Mouse (Mus musculus): ENCODE results near the gene A3galt2. TPM values are rescaled to one million over a fixed set of nuclear protein-coding genes. Genes with fewer than 3 reads are reported as not detected.
A peak's percentile ranks its signal among the peaks of the same experiment; 100 is the strongest.

The A3galt2 gene
- polyA plus RNA-seq, 1 experiment from 2014 or later, result 0.45 TPM

- H3K4me3 ChIP-seq, result no peak overlapping the region
Observed at GRCm38 (mm10) chr4:128768120-128768519, 13.0 kb downstream of the A3galt2 start.

GRCm38 (mm10) chr4:128769569-128770355 lies 14.6 kb downstream of the A3galt2 start:
- Histone ChIP-seq H3K27me3 (no peaks in the 10 kb centered on the region), H3K27ac (replicated peaks) (no peak overlapping the region), H3K4me3 (no peak overlapping the region), H3K4me2 (replicated peaks) (no peak overlapping the region), H3K9me3 (no peaks in the 10 kb centered on the region), H3K9ac (replicated peaks) (no peak overlapping the region), H3K4me1 (no peaks in the 10 kb centered on the region), H3K36me3 (peaks cover 28% of the 10 kb centered on the region)
- no peak for ATAC-seq (replicated peaks)
- WGBS, result 81% methylated on average over 13 of the region's 13 CpGs

More at GRCm38 (mm10) chr4:128768120-128768519, 13.0 kb downstream of the A3galt2 start:
- no peaks in the 10 kb centered on the region for H3K4me1 ChIP-seq
- no peak overlapping the region for H3K4me2 ChIP-seq (replicated peaks)
- H3K27ac ChIP-seq (replicated peaks), result no peak overlapping the region
- WGBS, result 81% methylated on average over 13 of the region's 13 CpGs
- no peak overlapping the region for H3K9ac ChIP-seq (replicated peaks)
- no peaks in the 10 kb centered on the region for H3K27me3 ChIP-seq
- 0 out of 2 replicates have a peak, but pooled peaks cover 6% of the 10 kb centered on the region for H3K9me3 ChIP-seq
- H3K36me3 ChIP-seq, result peaks cover 12% of the 10 kb centered on the region
- ATAC-seq (replicated peaks), result no peak

GRCm38 (mm10) chr4:128770698-128771097 lies 15.5 kb downstream of the A3galt2 start:
- ATAC-seq (replicated peaks), result no peak
- Histone ChIP-seq H3K4me3 (no peak overlapping the region), H3K9me3 (no peaks in the 10 kb centered on the region), H3K36me3 (peaks cover 36% of the 10 kb centered on the region), H3K27me3 (no peaks in the 10 kb centered on the region), H3K4me1 (no peaks in the 10 kb centered on the region), H3K9ac (replicated peaks) (no peak overlapping the region), H3K27ac (replicated peaks) (no peak overlapping the region), H3K4me2 (replicated peaks) (no peak overlapping the region)
- 82% methylated on average over 5 of the region's 5 CpGs for WGBS

- no peak for ATAC-seq (replicated peaks)
- H3K27ac ChIP-seq (replicated peaks), result no peak overlapping the region
- H3K9ac ChIP-seq (replicated peaks), result no peak overlapping the region
- H3K9me3 ChIP-seq, result no peaks in the 10 kb centered on the region
- H3K36me3 ChIP-seq, result peaks cover 67% of the 10 kb centered on the region
- H3K4me1 ChIP-seq, result no peaks in the 10 kb centered on the region
- no peak overlapping the region for H3K4me2 ChIP-seq (replicated peaks)
- 90% methylated on average over 11 of the region's 11 CpGs for WGBS
- H3K4me3 ChIP-seq, result no peak overlapping the region
- H3K27me3 ChIP-seq, result no peaks in the 10 kb centered on the region
Observed at GRCm38 (mm10) chr4:128773820-128774219, 18.7 kb downstream of the A3galt2 start.

GRCm38 (mm10) chr4:128774467-128774866 lies 19.3 kb downstream of the A3galt2 start:
- no peaks in the 10 kb centered on the region for H3K27me3 ChIP-seq
- H3K4me3 ChIP-seq, result no peak overlapping the region
- no peak overlapping the region for H3K27ac ChIP-seq (replicated peaks)
- no peaks in the 10 kb centered on the region for H3K9me3 ChIP-seq
- H3K36me3 ChIP-seq, result peaks cover 73% of the 10 kb centered on the region
- H3K4me1 ChIP-seq, result no peaks in the 10 kb centered on the region
- WGBS, result 94% methylated on average over 9 of the region's 9 CpGs
- no peak overlapping the region for H3K4me2 ChIP-seq (replicated peaks)
- no peak overlapping the region for H3K9ac ChIP-seq (replicated peaks)
- ATAC-seq (replicated peaks), result no peak

- no peak overlapping the region for H3K9ac ChIP-seq (replicated peaks)
- no peaks in the 10 kb centered on the region for H3K9me3 ChIP-seq
- peaks cover 91% of the 10 kb centered on the region for H3K36me3 ChIP-seq
- H3K27me3 ChIP-seq, result no peaks in the 10 kb centered on the region
- H3K4me2 ChIP-seq (replicated peaks), result no peak overlapping the region
- H3K4me1 ChIP-seq, result no peaks in the 10 kb centered on the region
- WGBS, result 38% methylated on average over 20 of the region's 20 CpGs
- H3K27ac ChIP-seq (replicated peaks), result no peak overlapping the region
- H3K4me3 ChIP-seq, result no peak overlapping the region
- peak; percentile 57 for ATAC-seq (replicated peaks)
Observed at GRCm38 (mm10) chr4:128776568-128777289, 21.6 kb downstream of the A3galt2 start.

- no peak for ATAC-seq (replicated peaks)
- no peaks in the 10 kb centered on the region for H3K4me1 ChIP-seq
- no peak overlapping the region for H3K4me3 ChIP-seq
- no peak overlapping the region for H3K9ac ChIP-seq (replicated peaks)
- WGBS, result 83% methylated on average over 11 of the region's 11 CpGs
- H3K27ac ChIP-seq (replicated peaks), result no peak overlapping the region
- H3K27me3 ChIP-seq, result no peaks in the 10 kb centered on the region
- no peak overlapping the region for H3K4me2 ChIP-seq (replicated peaks)
- peaks cover 93% of the 10 kb centered on the region for H3K36me3 ChIP-seq
- H3K9me3 ChIP-seq, result no peaks in the 10 kb centered on the region
Observed at GRCm38 (mm10) chr4:128777593-128777992, 22.4 kb downstream of the A3galt2 start.

GRCm38 (mm10) chr4:128782037-128782436 lies 26.9 kb downstream of the A3galt2 start:
- H3K27ac ChIP-seq (replicated peaks), result no peak overlapping the region
- H3K27me3 ChIP-seq, result no peaks in the 10 kb centered on the region
- no peak overlapping the region for H3K4me3 ChIP-seq
- no peak overlapping the region for H3K4me2 ChIP-seq (replicated peaks)
- 89% methylated on average over 7 of the region's 7 CpGs for WGBS
- H3K9ac ChIP-seq (replicated peaks), result no peak overlapping the region
- H3K9me3 ChIP-seq, result no peaks in the 10 kb centered on the region
- H3K36me3 ChIP-seq, result peaks cover 94% of the 10 kb centered on the region
- no peak for ATAC-seq (replicated peaks)
- no peaks in the 10 kb centered on the region for H3K4me1 ChIP-seq

GRCm38 (mm10) chr4:128782645-128783044 lies 27.5 kb downstream of the A3galt2 start:
- Histone ChIP-seq H3K4me1 (no peaks in the 10 kb centered on the region), H3K27ac (replicated peaks) (0 out of 2 replicates have a peak overlapping the region, but pooled peaks have one; percentile 2), H3K9ac (replicated peaks) (no peak overlapping the region), H3K27me3 (no peaks in the 10 kb centered on the region), H3K4me3 (no peak overlapping the region), H3K36me3 (peaks cover 90% of the 10 kb centered on the region), H3K9me3 (no peaks in the 10 kb centered on the region), H3K4me2 (replicated peaks) (no peak overlapping the region)
- ATAC-seq (replicated peaks), result no peak
- WGBS, result 82% methylated on average over 4 of the region's 4 CpGs

- H3K27me3 ChIP-seq, result no peaks in the 10 kb centered on the region
- no peak overlapping the region for H3K27ac ChIP-seq (replicated peaks)
- no peaks in the 10 kb centered on the region for H3K9me3 ChIP-seq
- 92% methylated on average over 15 of the region's 15 CpGs for WGBS
- H3K36me3 ChIP-seq, result peaks cover 76% of the 10 kb centered on the region
- no peaks in the 10 kb centered on the region for H3K4me1 ChIP-seq
- H3K4me2 ChIP-seq (replicated peaks), result no peak overlapping the region
- H3K9ac ChIP-seq (replicated peaks), result no peak overlapping the region
- no peak for ATAC-seq (replicated peaks)
- no peak overlapping the region for H3K4me3 ChIP-seq
Observed at GRCm38 (mm10) chr4:128784950-128785631, 29.9 kb downstream of the A3galt2 start.

- 96% methylated on average over 11 of the region's 11 CpGs for WGBS
- Histone ChIP-seq H3K9me3 (no peaks in the 10 kb centered on the region), H3K4me1 (no peaks in the 10 kb centered on the region), H3K4me3 (no peak overlapping the region), H3K9ac (replicated peaks) (no peak overlapping the region), H3K27ac (replicated peaks) (no peak overlapping the region), H3K27me3 (no peaks in the 10 kb centered on the region), H3K4me2 (replicated peaks) (no peak overlapping the region), H3K36me3 (peaks cover 68% of the 10 kb centered on the region)
- no peak for ATAC-seq (replicated peaks)
Observed at GRCm38 (mm10) chr4:128785921-128786654, 30.9 kb downstream of the A3galt2 start.
